Mouse (Mus musculus): ENCODE results near the gene Dbt. TPM values are rescaled to one million over a fixed set of nuclear protein-coding genes. Genes with fewer than 3 reads are reported as not detected.
A peak's percentile ranks its signal among the peaks of the same experiment; 100 is the strongest.

Dbt gene
- polyA plus RNA-seq, 1 experiment from 2014 or later: 17.3 TPM

DNA sequence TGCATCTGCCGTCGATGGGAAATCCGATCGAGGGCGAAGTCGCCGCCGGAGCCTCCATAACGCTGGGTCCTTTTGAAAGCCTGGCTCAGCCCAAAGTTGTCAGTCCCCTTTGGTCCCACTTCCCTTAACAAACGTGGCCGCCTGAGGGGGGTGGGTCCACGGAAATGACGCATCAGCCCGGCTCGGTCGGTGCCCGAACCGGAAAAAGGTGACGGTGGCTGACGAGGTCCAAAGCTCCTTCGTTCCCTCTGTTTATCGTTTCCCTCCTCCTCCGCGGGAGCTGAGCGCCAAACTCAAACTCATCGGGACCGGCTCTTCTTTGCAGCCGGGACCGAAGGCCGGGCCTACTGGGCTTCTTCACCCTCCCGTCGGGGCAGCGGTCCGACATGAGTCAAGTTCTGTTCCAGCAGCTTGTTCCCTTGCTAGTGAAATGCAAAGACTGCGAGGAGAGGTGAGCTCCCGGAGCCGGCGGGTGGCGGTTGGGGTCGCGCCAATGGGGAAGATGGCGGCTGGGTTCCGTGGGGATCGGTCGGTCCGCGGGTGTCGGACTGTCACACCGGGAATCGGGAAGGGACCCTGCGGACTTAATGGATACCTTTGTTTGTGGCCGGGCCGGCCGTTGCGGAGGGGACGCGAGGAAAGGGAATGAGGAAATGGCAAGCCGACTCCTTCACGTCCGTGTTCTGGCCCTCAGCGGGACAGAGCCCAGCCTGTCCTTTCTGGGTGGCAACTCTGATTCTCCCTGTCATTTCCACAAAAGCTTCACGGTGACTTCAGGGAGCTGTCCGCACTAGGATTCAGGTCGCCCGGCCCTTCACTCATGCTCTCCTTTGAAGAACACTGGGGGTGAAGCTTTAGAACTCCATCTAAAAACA lies 82.1 kb downstream of the Dbt start, which contains the start of gene Sass6:
Gene Sass6, plus strand, starts transcription at position 255 of the 875 bp plus-strand sequence.
- H3K36me3 ChIP-seq (ENCODE audit: control insufficient read depth, insufficient read depth, low read length): peaks cover 6% of the 10 kb centered on the region
- ATAC-seq (replicated peaks; ENCODE audit: low FRiP score): peak; percentile 94
- WGBS: under 1% methylated on average over 65 of the region's 65 CpGs

DNA sequence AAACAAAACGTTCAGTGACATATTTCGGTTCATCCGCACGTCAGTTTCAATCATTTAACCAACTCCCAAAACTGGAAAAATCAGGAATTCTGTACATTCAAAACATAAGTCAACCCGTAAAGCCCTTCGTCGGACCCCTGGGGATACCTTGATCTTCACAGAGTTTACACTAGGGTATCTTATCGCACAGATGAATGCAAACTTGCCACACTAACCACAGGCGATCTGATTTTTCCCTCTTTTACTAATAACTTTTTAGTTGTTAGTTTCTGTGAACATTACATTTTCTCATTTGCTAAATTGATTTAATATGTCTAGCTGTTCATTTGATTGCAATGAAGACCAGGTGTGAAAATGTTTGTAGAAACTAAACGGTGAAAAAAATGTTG lies 82.7 kb downstream of the Dbt start:
- H3K9me3 ChIP-seq (ENCODE audit: control insufficient read depth, low read length): no peaks in the 10 kb centered on the region
- peak overlapping the region; percentile 66; the same call in 1 of the 2 replicates for H3K27ac ChIP-seq (ENCODE audit: low read depth, low read length)
- H3K4me1 ChIP-seq (replicated peaks; ENCODE audit: control insufficient read depth, insufficient read depth, low read length): peaks cover 9% of the 10 kb centered on the region; the same call in 1 of the 2 replicates
- WGBS: 6% methylated on average over 10 of the region's 10 CpGs
- ATAC-seq (replicated peaks; ENCODE audit: low FRiP score) (no peak), DNase-seq (ENCODE audit: low spot score) (no peak)
- H3K27me3 ChIP-seq (replicated peaks; ENCODE audit: control insufficient read depth, insufficient read depth, low read length): no peaks in the 10 kb centered on the region
- peak overlapping the region; percentile 77 for H3K4me2 ChIP-seq
- H3K36me3 ChIP-seq (ENCODE audit: control insufficient read depth, insufficient read depth, low read length): peaks cover 3% of the 10 kb centered on the region
- peak overlapping the region; percentile 82 for H3K4me3 ChIP-seq (ENCODE audit: low read depth, low read length)
- peak overlapping the region; percentile 91 for H3K9ac ChIP-seq (ENCODE audit: low read depth, low read length)

More for the DNA sequence above, 82.1 kb downstream of the Dbt start, which contains the start of gene Sass6:
- H3K27ac ChIP-seq (ENCODE audit: low read depth, low read length): peak within 1 kb of the TSS; percentile 66
- H3K4me1 ChIP-seq (replicated peaks; ENCODE audit: control insufficient read depth, insufficient read depth, low read length): peaks cover 9% of the 10 kb centered on the region; the same call in 1 of the 2 replicates
- peak within 1 kb of the TSS; percentile 91 for H3K9ac ChIP-seq (ENCODE audit: low read depth, low read length)
- no peaks in the 10 kb centered on the region for H3K9me3 ChIP-seq (ENCODE audit: control insufficient read depth, low read length)
- H3K4me2 ChIP-seq: peak within 1 kb of the TSS; percentile 77
- H3K27me3 ChIP-seq (replicated peaks; ENCODE audit: control insufficient read depth, insufficient read depth, low read length): no peaks in the 10 kb centered on the region
- DNase-seq (ENCODE audit: low spot score): peak; percentile 95
- peak within 1 kb of the TSS; percentile 82 for H3K4me3 ChIP-seq (ENCODE audit: low read depth, low read length)

Other genes with a start within 250 kb of the Dbt start
- gene Cdc14a, start 89.0 kb upstream of the Dbt start, polyA plus RNA-seq (2014; fragmentation: Nextera tagmentation; extraction: Ambion mirVana): 6.7 and 7.1 TPM in 2 replicates
- gene Rtca, start 4.9 kb upstream of the Dbt start, polyA plus RNA-seq (2014; fragmentation: Nextera tagmentation; extraction: Ambion mirVana): 67.2 and 70.8 TPM in 2 replicates
- gene Lrrc39, start 49.9 kb downstream of the Dbt start, polyA plus RNA-seq (2014; fragmentation: Nextera tagmentation; extraction: Ambion mirVana): 2.1 and 2.8 TPM in 2 replicates
- 30.4 and 32.4 TPM in 2 replicates for gene Sass6, start 81.9 kb downstream of the Dbt start, polyA plus RNA-seq (2014; fragmentation: Nextera tagmentation; extraction: Ambion mirVana)
- 23.4 and 26.3 TPM in 2 replicates for gene Trmt13, start 101.5 kb downstream of the Dbt start, polyA plus RNA-seq (2014; fragmentation: Nextera tagmentation; extraction: Ambion mirVana)
- gene Mfsd14a, start 149.6 kb downstream of the Dbt start, polyA plus RNA-seq (2014; fragmentation: Nextera tagmentation; extraction: Ambion mirVana): 67.4 and 75.0 TPM in 2 replicates
- 0.30 TPM in 1 of 2 replicates, not detected in the other for gene Gm43191, start 168.2 kb downstream of the Dbt start, polyA plus RNA-seq (2014; fragmentation: Nextera tagmentation; extraction: Ambion mirVana)
- 20.0 TPM in 2 replicates for gene Slc35a3, start 199.8 kb downstream of the Dbt start, polyA plus RNA-seq (2014; fragmentation: Nextera tagmentation; extraction: Ambion mirVana)

Data from liver, embryonic 11.5 days (tissue).